Mouse (Mus musculus) adrenal gland, postnatal 14 days (tissue): ENCODE results near the gene Tbc1d25. TPM values are rescaled to one million over a fixed set of nuclear protein-coding genes. Genes with fewer than 3 reads are reported as not detected.
A peak's percentile ranks its signal among the peaks of the same experiment; 100 is the strongest.

Source experiments
- DNase-seq: peaks from one replicate; pipeline ENCODE4 v3.0.0; 2021; ENCODE audit warnings: mixed read lengths
- long read RNA-seq, 2 experiments: library from polyadenylated mRNA; stranded (forward); transcript quantifications; one replicate each; pipeline ENCODE4 v2.0.0; 2021
- total RNA-seq: library from RNA; stranded (reverse); gene quantifications from 2 replicates; pipeline ENCODE4 v1.2.3, GENCODE M21; 2021

Gene Tbc1d25
- total RNA-seq: 8.0 and 11.0 TPM in 2 replicates
- long read RNA-seq, experiment 1, transcript Tbc1d25-201 (6 exons, 2,648 nt): major isoform, 6 of 7 reads
- long read RNA-seq, experiment 1, partial matches to known transcripts: 0 of 7 reads
- long read RNA-seq, experiment 1, other reads (novel, unspliced or antisense): 0 of 7 reads
- long read RNA-seq, experiment 2, partial matches to known transcripts: 0 of 6 reads
- long read RNA-seq, experiment 2, other reads (novel, unspliced or antisense): 1 of 6 reads

DNA sequence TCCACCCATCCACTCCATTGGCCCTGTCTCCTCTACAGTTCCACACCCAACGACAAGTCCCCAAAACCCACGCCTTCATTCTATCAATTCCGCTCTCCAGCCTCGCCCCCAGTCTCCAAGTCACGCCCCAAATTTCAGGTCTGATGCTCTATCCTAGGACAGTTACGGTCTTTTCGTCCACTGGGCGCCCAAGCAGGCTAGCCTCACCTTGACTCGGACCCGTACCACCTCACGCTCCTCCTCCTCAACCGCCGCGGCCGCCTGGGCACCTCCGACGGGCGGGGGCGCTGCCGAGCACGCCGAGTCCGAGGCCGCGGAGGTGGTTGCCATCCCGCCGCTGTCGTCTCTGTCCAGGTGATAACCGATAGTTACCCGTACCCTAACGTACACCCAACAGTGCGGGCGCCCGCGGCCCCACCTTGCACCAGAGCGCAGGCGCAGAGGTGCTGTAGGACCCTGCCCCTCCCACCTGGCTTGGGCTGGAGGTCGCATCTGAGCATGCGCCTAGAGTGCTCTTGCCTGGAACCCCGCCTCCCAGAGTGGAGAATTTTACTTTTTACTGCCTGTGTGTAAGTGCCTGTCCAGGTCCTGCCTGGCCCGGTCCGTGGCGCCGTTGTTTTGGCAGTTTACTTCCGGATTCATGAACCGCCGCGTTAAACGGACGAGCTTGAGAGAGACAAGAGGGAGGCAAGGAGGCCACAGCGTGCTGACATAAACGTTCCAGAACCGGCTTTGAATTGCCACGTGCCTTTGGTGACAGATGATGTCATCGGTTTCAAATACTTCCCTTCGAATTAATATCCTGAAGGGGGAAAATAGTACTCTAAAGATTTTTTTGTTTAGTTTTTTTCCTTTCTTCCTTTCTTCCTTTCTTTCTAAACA lies at the start of gene Tbc1d25:
Gene Tbc1d25 (minus strand): TSS at position 678 of the 882 bp plus-strand sequence.
- peak; percentile 90 for DNase-seq

DNA sequence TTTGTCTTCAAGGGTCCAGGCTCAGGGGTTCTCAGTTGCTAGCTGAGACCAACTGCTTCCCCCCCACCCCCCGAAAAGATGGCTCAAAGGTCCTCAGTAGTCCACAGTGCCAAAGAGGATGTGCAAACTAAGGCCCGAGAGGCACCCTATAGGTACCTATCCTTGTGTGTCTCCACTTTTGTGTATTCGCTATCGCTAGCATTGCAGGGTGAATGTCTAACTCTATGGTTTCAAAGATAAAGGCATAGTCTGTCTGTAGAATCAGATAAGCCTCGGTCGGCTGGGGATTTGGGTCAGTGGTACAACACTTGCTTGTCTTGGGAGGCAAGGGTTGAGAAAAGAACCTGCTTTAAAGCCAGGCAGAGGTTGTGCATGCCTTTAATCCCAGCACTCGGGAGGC lies 47.5 kb upstream of the Tbc1d25 start:
- DNase-seq: no peak

DNA sequence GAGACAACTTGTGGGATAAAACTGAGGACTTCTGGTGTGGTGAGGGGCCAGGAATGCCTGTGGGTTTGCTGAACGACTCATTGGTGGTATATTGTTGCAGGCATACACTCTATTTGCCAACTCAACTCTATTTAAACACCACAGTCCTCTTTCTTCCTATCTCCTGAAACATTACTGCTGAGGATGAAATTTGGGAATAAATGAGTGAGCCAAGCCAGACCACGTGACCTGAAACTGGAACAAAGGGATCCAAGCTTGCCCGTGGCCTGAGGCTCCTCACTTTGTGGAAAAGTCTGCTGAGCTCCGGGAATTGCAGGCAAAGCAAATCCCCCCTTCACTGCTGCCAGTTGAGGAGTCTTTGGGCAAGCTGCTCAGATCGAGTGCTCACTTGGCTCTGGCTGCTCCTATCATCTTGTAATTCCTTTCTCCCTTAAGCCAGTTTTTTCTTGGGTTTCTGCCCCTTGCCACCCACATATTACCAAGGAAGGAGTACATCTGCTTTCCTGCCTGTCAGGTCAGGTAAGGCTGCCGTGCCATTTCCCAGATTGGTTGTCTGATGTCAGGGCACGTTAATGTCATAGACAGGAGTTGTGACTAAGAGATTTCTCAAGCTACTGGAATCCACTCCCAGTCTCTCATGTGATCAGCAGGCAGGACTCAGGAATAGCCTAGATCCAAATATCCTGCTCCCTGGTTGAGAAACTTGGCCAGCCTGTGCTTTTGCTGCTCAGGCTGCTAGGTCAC lies 46.9 kb upstream of the Tbc1d25 start:
- no peak for DNase-seq

DNA sequence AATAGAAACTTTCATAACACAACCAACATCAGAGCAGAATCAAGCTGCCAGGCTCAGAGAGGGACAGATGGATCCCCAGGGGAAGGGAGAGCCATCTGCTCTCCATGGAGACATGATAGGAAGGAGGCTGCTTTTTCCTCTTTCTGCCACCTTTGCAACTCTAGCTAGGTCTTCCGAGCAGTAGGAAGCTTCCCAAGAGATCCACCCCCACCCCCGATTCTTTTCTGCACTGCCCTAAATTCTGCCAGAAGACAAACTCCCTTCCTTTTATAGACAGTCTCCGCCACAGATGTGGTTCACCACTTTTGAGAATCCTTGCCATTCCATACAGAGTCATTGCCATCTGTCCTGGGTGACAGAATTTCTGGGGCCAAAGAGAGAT lies 46.3 kb upstream of the Tbc1d25 start:
- DNase-seq: no peak

DNA sequence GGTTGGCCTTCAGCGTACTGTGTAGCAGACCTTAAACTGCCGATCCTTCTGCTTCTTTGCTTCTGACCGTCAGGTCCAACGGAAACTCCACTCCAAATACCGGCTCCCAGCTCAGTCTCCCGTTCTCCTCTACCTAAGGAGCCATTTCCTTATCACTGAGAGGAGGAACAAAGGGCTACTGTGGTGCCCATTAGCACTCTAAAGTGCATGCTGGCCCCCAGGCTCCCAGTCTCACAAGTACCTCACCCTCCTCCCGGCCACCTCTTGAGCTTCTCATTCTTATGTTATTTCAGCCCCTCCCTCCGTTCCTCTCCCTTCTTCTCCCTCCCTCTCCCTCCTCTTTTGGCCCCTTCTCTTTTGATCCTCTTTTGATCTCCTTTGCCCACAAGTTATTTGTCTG lies 43.7 kb upstream of the Tbc1d25 start:
- DNase-seq: no peak

DNA sequence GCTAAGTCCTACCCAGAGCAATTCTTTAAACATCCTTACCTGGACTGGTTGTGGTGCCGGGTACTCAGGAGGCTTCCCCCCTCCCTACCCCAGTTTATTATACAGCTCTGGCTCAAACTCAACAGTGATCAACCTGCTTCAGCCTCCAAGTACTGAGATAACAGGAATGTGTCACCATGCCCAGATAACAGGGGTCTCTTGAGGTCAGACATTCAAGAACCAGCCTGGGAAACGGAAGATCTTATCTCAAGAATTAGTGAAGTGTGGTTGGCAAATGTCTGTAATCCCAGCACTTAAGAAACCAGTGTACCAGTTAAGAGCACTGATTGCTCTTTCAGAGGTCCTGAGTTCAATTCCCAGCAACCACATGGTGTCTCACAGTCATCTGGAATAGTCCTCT lies 42.1 kb upstream of the Tbc1d25 start:
- no peak for DNase-seq

DNA sequence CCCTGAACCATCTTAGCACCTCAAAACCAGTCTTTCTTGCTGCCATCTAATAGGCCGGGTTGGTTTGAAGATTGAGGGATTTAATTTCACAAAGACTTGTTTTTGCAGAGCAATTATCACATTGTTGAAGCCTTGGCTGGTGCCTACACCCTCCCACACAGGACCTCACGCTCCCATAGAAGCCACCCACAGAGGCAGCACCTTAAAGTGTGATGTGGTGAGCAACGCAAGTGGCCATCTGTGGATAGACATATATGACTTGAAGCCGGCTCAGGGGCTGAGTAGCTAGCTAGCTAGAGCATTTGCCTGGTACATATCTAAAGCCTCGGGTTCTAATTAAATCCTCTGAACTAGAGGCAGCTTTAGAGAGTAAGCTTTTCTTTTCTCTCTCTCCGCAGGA lies 41.4 kb upstream of the Tbc1d25 start:
- DNase-seq: no peak

DNA sequence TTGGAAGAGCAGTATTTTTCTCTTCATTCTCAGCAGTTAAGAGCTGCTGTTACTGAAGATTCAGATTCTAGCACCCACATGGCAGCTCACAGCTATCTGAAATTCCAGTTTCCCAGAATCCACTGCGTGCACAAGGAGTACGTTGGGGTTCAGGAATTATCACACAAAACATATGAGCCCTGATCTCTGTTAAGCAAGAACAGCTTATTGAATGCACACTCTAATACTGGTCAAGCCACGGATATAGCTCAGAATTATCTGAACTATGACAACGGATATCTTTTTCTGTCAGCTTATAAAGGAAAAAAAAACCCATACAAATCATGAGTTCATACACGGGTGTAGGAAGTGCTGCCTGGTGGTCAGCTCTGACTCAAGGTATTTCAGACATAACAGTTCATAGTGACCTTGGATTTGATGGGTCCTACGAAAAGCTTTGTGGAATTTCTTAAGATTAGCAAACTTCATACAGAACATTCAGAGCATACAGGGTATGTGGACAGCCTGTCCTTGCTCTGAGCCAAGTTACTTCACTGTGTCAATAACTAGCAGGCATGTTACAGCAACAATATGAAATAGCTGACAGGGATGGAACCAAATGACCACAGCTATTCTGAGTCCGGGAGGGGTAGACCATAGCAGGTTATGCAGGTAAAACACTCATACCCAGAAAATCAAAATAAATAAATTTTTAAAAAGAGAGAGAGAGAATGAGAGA lies 35.7 kb upstream of the Tbc1d25 start:
- no peak for DNase-seq

DNA sequence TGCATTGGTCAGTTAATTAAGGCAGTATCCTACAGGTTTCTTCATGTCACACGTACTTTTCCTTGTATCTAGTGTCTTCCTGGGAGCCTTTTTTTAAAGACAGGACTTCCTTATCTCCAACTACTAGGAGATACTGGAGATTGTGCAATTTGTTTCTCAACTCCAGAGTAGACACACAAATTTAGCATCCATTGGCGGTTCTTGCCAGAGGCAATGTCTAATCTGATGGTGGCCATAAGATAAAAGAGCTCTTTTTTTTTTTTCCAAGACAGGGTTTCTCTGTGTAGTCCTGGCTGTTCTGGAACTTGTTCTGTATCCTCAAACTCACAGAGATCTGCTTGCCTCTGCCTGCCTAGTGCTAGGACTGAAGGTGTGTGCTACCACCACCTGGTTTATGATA lies 33.7 kb upstream of the Tbc1d25 start:
- DNase-seq: no peak

DNA sequence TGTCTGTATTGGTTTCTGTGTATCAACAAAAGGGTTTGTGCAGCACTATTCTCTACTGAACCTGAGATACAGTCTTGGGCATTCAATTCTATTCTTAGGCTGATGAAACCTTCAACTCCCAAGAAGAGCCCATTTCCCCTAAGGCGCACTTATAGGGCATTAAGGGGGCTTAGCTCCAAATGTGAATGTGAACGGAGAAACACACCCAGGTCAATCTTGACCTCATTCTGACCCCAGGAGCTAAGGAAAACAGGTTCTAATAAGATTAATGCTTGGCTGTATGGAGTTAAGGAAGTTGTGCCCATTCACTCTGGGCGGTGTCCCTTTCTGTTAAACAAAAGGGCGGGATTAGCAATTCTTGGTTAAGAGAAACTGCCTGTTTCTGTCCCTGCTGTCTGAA lies 31.2 kb upstream of the Tbc1d25 start:
- no peak for DNase-seq

DNA sequence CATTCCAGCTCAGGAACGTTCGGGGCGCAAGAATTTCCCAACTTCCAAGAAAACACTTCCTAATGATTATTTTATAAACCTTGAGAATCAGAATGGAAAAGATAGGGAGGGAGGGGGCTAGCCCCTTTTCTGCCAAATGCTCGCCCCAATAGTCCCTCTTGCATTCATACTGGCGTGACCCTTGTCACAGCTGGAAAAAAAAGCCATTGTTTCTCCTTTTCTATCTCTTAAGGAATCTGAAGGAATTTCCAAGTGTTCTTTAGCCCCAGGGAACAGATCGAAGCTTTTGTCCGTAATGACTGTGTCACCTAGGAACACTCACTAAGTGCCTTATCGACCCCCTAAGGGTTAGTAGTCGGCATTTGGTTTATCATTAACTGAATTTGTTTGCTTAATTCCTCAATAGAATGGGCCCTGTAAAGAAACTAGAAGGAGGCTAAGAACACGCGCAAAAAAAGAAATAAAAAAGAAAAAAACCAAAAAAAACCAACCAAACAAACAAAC lies 30.8 kb upstream of the Tbc1d25 start:
- DNase-seq: no peak

DNA sequence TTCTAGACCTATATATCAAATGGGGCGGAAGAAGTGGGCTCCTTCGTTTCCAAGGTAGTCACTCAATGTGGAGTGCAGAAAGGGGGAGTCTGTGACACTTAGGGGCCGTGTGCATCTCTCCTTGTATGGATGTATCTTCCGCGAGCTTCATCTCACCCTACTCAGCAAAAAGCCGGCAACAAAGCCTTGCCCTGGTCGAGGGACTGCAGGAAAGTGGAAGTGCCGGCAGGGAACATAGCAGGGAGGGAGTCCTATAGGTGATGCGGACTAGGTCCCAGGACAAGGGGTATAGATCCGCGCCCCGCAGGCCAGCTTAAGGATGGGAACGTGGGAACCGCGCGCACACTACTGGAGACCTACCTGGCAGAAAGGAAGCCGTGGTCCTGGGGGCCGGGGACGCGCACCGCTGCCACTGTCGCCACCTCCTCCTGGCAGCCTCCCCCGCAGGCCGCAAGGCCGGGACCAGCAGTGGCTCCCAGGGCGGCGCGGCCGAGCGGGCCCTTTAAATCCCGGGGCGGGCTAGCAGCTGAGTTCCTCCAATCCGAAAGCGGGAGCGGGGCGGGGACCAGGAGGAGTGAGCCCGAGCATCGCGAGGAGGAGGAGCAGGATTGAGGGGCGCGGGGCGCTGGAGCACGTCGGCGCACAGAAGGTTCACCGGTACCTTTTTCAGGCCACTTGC lies 30.2 kb upstream of the Tbc1d25 start, which contains the start of gene Porcn:
Gene Porcn (minus strand): TSS at position 511 of the 679 bp plus-strand sequence.
- peak; percentile 91 for DNase-seq

DNA sequence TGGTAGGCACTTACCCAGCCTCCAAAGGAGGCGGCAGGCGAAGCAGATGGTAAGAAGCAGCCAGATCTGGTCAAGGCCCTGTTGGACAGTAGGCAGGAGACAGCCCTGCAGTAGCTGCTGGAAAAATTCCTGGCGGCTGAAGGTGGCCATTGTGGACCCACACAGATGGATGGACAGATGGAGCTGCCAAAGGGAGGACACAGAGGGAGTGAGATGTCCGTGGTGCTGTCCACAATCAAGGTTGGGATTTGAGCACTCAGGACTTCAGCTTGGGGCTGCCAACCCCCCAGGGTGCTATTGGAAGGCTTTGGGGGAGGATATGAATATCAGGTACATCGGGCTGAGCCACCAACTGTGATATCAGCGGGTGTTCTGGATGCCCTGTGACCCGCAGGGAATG lies 29.6 kb upstream of the Tbc1d25 start:
- no peak for DNase-seq

DNA sequence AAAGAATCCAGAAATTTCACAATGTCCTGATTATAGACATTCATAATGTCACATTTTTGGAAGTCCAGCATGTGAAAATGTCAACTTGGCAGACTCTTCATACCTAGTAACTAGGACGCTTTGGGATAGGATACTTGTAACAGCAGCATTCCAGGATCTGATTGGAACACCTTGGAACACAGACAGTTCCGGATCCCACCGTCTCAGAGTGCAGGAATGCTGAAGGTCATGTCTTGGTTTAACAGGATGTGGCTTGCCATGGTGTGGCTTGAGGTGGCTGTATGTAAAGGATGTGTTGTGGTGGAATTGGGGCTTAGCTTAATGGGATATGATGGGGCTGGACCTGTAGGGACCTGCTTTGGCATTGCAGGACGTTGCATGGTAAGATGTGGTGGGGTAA lies 29.1 kb upstream of the Tbc1d25 start:
- DNase-seq: no peak

DNA sequence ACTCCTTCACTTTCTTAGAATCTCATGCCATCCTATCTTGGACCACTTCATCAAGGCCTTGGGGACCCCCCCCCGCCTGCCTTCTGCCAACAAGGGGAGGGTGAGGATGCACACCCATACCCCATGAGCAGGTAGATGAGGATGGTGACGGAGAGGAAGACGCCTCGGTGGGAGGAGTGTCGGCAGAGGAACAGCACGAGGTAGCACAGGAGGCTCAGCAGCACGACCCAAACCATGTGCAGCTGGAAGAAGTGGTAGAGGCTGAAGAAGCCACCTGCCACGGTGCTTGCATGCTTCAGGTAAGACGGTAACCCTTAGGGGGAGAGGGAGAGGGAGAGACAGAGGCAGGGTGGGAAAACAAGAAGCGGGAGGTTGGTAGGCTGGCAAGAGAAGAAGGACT lies 28.1 kb upstream of the Tbc1d25 start:
- DNase-seq: no peak

DNA sequence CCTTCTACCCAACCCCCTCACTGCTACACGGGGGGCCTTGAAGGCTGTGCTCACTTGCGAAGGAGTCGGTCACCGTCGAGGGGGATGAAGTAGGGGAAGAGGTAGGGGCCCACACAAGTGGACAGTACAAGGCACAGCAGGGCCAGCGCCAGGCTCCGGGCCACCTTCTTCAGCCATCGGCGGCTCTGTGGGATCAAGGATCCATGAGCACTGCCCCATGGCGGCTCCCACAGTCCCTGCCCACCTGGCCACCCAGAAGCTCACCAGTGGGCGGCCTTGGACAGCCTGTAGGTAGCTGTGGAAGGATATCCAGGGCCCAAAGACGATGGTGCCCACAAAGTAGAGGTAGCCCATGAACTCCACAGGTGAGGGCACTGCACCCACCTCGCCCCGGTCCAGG lies 27.1 kb upstream of the Tbc1d25 start:
- no peak for DNase-seq

DNA sequence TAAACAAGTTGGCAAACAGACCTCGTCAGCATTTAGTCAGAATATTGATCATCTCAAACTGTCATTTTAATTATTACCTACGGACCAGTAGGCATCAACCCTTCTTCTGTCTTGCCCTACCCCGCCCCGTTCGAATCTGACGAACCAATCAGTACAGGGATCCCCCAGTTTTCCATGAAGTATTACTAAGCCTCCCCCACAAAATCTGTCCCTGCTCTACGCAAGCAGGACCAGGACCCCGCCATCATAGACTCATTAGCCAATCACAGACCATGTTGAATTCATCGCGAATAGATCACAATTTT lies 17.4 kb upstream of the Tbc1d25 start, which contains the start of gene Ebp:
Gene Ebp (minus strand): TSS at position 94 of the 305 bp plus-strand sequence.
- DNase-seq: peak; percentile 36

DNA sequence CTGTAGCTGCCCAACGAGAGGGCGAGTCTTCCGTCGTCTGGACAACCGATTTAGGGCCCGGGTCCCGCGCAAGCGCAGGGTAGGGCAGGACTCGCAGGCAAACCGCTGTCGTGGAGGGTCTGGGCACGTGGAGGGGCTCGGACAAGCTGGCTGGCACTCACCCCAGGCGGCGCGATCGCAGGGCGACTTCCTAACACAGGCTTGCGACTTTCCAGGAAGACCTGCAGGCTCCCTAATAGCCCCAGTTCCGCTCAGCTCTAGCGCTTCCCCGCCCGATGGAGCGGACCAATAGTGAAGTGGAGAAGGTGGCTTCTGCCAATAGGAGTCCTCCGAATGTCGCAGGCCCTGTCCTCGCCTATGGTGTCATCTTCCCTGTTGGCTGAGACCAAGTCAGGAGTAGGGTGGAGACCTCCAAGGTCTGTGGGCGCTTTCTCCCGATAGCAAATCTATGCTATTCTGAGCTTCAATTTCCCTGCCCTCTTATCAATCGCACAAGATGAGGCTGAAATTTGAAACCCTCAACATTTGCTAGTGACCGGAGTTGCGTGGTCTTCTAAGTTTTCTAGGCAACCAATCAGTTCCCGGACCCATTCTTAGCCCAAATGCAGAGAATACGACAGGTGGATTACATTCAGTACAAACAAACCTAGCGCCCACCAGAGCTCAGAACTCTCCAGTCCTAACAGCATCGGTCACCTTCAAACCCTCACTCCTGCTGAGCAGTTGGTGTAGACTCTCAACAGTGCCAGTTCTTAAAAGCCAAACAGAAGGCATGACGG lies 16.8 kb upstream of the Tbc1d25 start:
- DNase-seq: peak; percentile 90

DNA sequence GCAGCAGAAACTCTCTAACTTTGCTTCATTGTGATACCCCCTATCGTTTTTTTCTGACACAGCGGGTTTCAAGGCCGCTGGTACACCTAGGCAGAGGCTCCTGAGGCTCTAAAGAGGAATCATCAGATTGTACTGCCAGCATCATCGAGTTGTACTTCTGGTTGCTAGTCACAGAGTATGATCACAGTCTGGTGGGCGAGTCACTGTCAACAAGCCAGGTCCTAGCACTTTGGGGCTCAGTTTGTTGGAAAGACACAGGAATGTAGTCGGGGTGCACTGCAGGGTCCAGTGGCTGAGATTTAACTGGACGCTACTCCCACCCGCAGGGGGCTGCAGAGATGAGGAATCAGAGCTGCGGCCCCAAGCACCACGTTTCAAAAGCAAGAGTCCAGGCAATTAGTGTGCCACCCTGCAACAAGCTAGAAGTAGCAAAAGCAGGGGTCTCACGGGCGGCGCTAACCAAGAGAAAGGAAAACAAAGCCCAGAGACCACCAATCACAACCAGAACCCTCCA lies 16.2 kb upstream of the Tbc1d25 start:
- no peak for DNase-seq

DNA sequence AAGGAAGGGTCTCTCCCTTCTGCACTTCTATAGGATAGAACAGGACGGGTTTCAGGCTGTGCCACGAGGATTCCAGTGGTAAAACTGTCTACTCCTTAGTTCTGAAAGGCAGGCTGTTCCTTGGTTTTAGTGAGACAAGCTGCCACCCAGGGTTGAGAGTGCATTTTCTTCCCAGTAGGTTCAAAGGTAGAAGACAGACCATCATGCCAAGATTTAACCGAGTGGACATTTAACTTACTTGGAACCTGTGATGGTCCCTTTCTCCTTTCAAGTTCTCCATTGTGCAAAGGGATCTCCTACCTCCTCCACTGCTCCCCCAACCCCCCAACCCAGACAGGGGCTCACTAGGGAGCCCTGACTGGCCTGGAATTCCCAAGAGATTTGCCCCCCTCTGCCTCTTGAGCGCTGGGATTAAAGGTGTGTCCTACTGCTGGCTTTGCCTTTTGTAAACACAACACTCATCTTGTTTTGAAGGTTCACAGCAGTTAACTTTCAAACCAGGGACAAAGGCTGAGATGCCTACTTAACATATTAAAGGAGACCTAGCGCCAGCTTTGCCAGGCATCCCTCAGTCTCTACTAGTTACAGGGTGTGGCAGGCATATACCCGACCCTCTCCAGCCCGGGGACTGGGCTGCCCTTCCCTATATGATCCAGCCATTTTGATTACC lies 7.0 kb upstream of the Tbc1d25 start:
- DNase-seq: no peak
